ENCODE assay signal across 7 mouse cellular contexts in genomic region chr8:94433981-94434466, GRCm38 (mm10). TPM values are rescaled to one million over a fixed set of nuclear protein-coding genes. Genes with fewer than 3 reads are reported as not detected.
A peak's percentile ranks its signal among the peaks of the same experiment; 100 is the strongest.
DNase-seq lines count a peak whose midpoint lies in the region; ATAC-seq and TF ChIP-seq lines count a peak whose summit lies in the region.

Gene Nlrc5, plus strand, starts transcription at chr8:94434356.

- peak within 1 kb of the TSS; percentile 42 for H3K4me3 ChIP-seq in embryonic facial prominence, embryonic 12.5 days
- H3K4me3 ChIP-seq in kidney, adult 2 months (ENCODE audit: insufficient read depth, low read depth, low read length), result peak within 1 kb of the TSS; percentile 72
- peak within 1 kb of the TSS; percentile 47 for H3K4me3 ChIP-seq in limb, embryonic 12.5 days (replicated peaks)
- H3K4me3 ChIP-seq in midbrain, embryonic 14.5 days (replicated peaks; ENCODE audit: low read depth, low read length), result peak within 1 kb of the TSS; percentile 34

- no peaks in the 10 kb centered on the region; the same call in 1 of the 2 replicates for H3K4me1 ChIP-seq in embryonic facial prominence, embryonic 12.5 days
- H3K4me1 ChIP-seq in kidney, adult 2 months (ENCODE audit: control insufficient read depth, insufficient read depth, low read length), result no peaks in the 10 kb centered on the region
- peaks cover 6% of the 10 kb centered on the region; the same call in 1 of the 2 replicates for H3K4me1 ChIP-seq in limb, embryonic 12.5 days (replicated peaks)
- H3K4me1 ChIP-seq in midbrain, embryonic 14.5 days (ENCODE audit: control insufficient read depth, insufficient read depth, low read length), result no peaks in the 10 kb centered on the region

- 0 out of 2 replicates have a peak, but pooled peaks have one; percentile 17 for TF ChIP-seq CTCF in kidney, adult 2 months (conservative IDR thresholded peaks at IDR 0.05; ENCODE audit: insufficient read depth, insufficient read length, low read depth, low read length)

- no peaks in the 10 kb centered on the region for H3K9me3 ChIP-seq in embryonic facial prominence, embryonic 12.5 days
- no peaks in the 10 kb centered on the region for H3K9me3 ChIP-seq in limb, embryonic 12.5 days
- no peaks in the 10 kb centered on the region for H3K9me3 ChIP-seq in midbrain, embryonic 14.5 days (ENCODE audit: control insufficient read depth, low read length)

- peaks cover 15% of the 10 kb centered on the region; the same call in 1 of the 2 replicates for H3K27me3 ChIP-seq in embryonic facial prominence, embryonic 12.5 days
- no peaks in the 10 kb centered on the region for H3K27me3 ChIP-seq in kidney, adult 2 months (replicated peaks; ENCODE audit: control insufficient read depth, insufficient read depth, low read length)
- peaks cover 28% of the 10 kb centered on the region for H3K27me3 ChIP-seq in limb, embryonic 12.5 days
- peaks cover 7% of the 10 kb centered on the region; the same call in 1 of the 2 replicates for H3K27me3 ChIP-seq in midbrain, embryonic 14.5 days (ENCODE audit: control insufficient read depth, insufficient read depth, low read length)

- H3K36me3 ChIP-seq in embryonic facial prominence, embryonic 12.5 days, result no peaks in the 10 kb centered on the region
- no peaks in the 10 kb centered on the region for H3K36me3 ChIP-seq in kidney, adult 2 months (ENCODE audit: control insufficient read depth, insufficient read depth, low read length)
- H3K36me3 ChIP-seq in limb, embryonic 12.5 days, result no peaks in the 10 kb centered on the region
- no peaks in the 10 kb centered on the region for H3K36me3 ChIP-seq in midbrain, embryonic 14.5 days (ENCODE audit: control insufficient read depth, insufficient read depth, low read length)

- DNase-seq in adrenal gland, adult 2 months, result peak; percentile 87
- DNase-seq in heart, adult 18-20 months, result peak; percentile 82 to 90
- peak; percentile 88 for DNase-seq in kidney, adult 2 months
- DNase-seq in midbrain, embryonic 14.5 days, result peak; percentile 76
- DNase-seq in spleen, adult 12 weeks (ENCODE audit: low spot score), result peak; percentile 60

- no peak for ATAC-seq in embryonic facial prominence, embryonic 12.5 days (ENCODE audit: insufficient number of reproducible peaks, insufficient read depth, low FRiP score, low TSS enrichment)
- peak; percentile 20; the same call in 1 of the 2 replicates for ATAC-seq in limb, embryonic 12.5 days (ENCODE audit: insufficient number of reproducible peaks, insufficient read depth, low FRiP score, low TSS enrichment, low read depth)
- ATAC-seq in midbrain, embryonic 14.5 days (ENCODE audit: low FRiP score, low TSS enrichment), result no peak

- TF ChIP-seq POLR2A in kidney, adult 2 months (IDR thresholded peaks at IDR 0.05; ENCODE audit: low read depth, low read length), result no peak

- peak within 1 kb of the TSS; percentile 79 for H3K4me2 ChIP-seq in embryonic facial prominence, embryonic 12.5 days (replicated peaks)
- peak within 1 kb of the TSS; percentile 84 for H3K4me2 ChIP-seq in limb, embryonic 12.5 days
- peak within 1 kb of the TSS; percentile 68 for H3K4me2 ChIP-seq in midbrain, embryonic 14.5 days (ENCODE audit: low read length)

- no peak within 1 kb of the TSS for H3K27ac ChIP-seq in embryonic facial prominence, embryonic 12.5 days
- no peak within 1 kb of the TSS for H3K27ac ChIP-seq in kidney, adult 2 months (ENCODE audit: insufficient read depth, low read depth, low read length)
- H3K27ac ChIP-seq in limb, embryonic 12.5 days, result no peak within 1 kb of the TSS
- no peak within 1 kb of the TSS for H3K27ac ChIP-seq in midbrain, embryonic 14.5 days (replicated peaks; ENCODE audit: low read depth, low read length)

- WGBS in embryonic facial prominence, embryonic 12.5 days, result 2% methylated on average over 29 of the region's 29 CpGs
- WGBS in kidney, adult 2 months, result under 1% methylated on average over 29 of the region's 29 CpGs
- WGBS in limb, embryonic 12.5 days, result 2% methylated on average over 29 of the region's 29 CpGs
- 2% methylated on average over 29 of the region's 29 CpGs for WGBS in midbrain, embryonic 14.5 days

- peak within 1 kb of the TSS; percentile 39; the same call in 1 of the 2 replicates for H3K9ac ChIP-seq in embryonic facial prominence, embryonic 12.5 days
- H3K9ac ChIP-seq in limb, embryonic 12.5 days (replicated peaks), result peak within 1 kb of the TSS; percentile 45; the same call in 1 of the 2 replicates
- H3K9ac ChIP-seq in midbrain, embryonic 14.5 days (replicated peaks; ENCODE audit: low read length), result no peak within 1 kb of the TSS; the same call in 1 of the 2 replicates

RNA-seq across cellular contexts. Expression of gene Nlrc5, which starts in this region (rescaled TPM):
- 1 to 10 TPM; 5.2 to 7.9 TPM for total RNA-seq in adrenal gland, adult 2 months (2021)
- polyA plus RNA-seq in adrenal gland, adult 2 months (2012; rRNA removed), result 6.2 and 7.5 TPM in 2 replicates
- 0.28 TPM in 1 of 2 replicates, not detected in the other for polyA plus RNA-seq in embryonic facial prominence, embryonic 12.5 days (2016; fragmentation: Nextera tagmentation; extraction: Ambion mirVana)
- 1 to 10 TPM; 4.0 to 8.8 TPM for total RNA-seq in heart, adult 18-20 months (2021)
- polyA plus RNA-seq in kidney, adult 2 months (2012; rRNA removed), result 4.0 and 6.6 TPM in 2 replicates
- polyA plus RNA-seq in limb, embryonic 12.5 days (2016; fragmentation: Nextera tagmentation; extraction: Ambion mirVana), result 0.09 TPM in 1 of 2 replicates, not detected in the other
- polyA plus RNA-seq in midbrain, embryonic 14.5 days (2014; fragmentation: Nextera tagmentation; extraction: Ambion mirVana), result 0.32 and 1.2 TPM in 2 replicates

Comparison
In these comparisons a context has a peak if more than half of its experiments do, and no peak if none do; other contexts are left out.
1. Peak in ATAC-seq, H3K4me3 ChIP-seq, H3K9ac ChIP-seq and H3K4me2 ChIP-seq in limb, embryonic 12.5 days; RNA of the gene not detected or under 1 TPM.